In genomic region chr7:121737511-121738415, GRCm38 (mm10) we compare ENCODE assay signal across 11 mouse cellular contexts. TPM values are rescaled to one million over a fixed set of nuclear protein-coding genes. Genes with fewer than 3 reads are reported as not detected.
DNase-seq lines count a peak whose midpoint lies in the region; ATAC-seq and TF ChIP-seq lines count a peak whose summit lies in the region.
"Had no signal": no experiment of that assay in that cellular context is flagged by ENCODE, and none has a peak within 500 bp of the region (broad histone marks: within the 10 kb centered on the region; RNA-seq: fewer than 3 reads in every experiment).

No protein-coding gene starts in this region.

- TF ChIP-seq CTCF in brain, embryonic 14.5 days (IDR thresholded peaks at IDR 0.05; ENCODE audit: borderline replicate concordance, extremely low read depth, insufficient read depth, insufficient read length): no peak

- no peak overlapping the region for H3K9ac ChIP-seq in kidney, embryonic 15.5 days
- H3K9ac ChIP-seq: hindbrain, embryonic 12.5 days; midbrain, embryonic 12.5 days; neural tube, embryonic 13.5 days had no signal

- WGBS in kidney, embryonic 15.5 days: 64% methylated on average over 29 of the region's 29 CpGs
- 71% methylated on average over 29 of the region's 29 CpGs for WGBS in hindbrain, embryonic 10.5 days

- ATAC-seq in kidney, embryonic 15.5 days (replicated peaks; ENCODE audit: low FRiP score): no peak

- H3K27ac ChIP-seq in kidney, embryonic 15.5 days: no peak overlapping the region
- no peak overlapping the region for H3K27ac ChIP-seq in hindbrain, embryonic 10.5 days
- H3K27ac ChIP-seq: hindbrain, embryonic 12.5 days; midbrain, embryonic 12.5 days; neural tube, embryonic 13.5 days had no signal

- H3K36me3 ChIP-seq in kidney, embryonic 15.5 days: no peaks in the 10 kb centered on the region
- H3K36me3 ChIP-seq in hindbrain, embryonic 10.5 days: no peaks in the 10 kb centered on the region
- H3K36me3 ChIP-seq: hindbrain, embryonic 12.5 days; midbrain, embryonic 12.5 days; neural tube, embryonic 13.5 days had no signal

- H3K9me3 ChIP-seq in kidney, embryonic 15.5 days (replicated peaks): no peaks in the 10 kb centered on the region
- no peaks in the 10 kb centered on the region for H3K9me3 ChIP-seq in hindbrain, embryonic 10.5 days
- H3K9me3 ChIP-seq: hindbrain, embryonic 12.5 days; midbrain, embryonic 12.5 days; neural tube, embryonic 13.5 days had no signal

- 0 out of 2 replicates have a peak overlapping the region, but pooled peaks have one; percentile 19 for H3K4me3 ChIP-seq in kidney, embryonic 15.5 days (replicated peaks)
- H3K4me3 ChIP-seq in hindbrain, embryonic 10.5 days: no peak overlapping the region
- H3K4me3 ChIP-seq: hindbrain, embryonic 12.5 days; midbrain, embryonic 12.5 days; neural tube, embryonic 13.5 days had no signal

- peak overlapping the region; percentile 27 for H3K4me2 ChIP-seq in kidney, embryonic 15.5 days
- H3K4me2 ChIP-seq: hindbrain, embryonic 12.5 days; midbrain, embryonic 12.5 days; neural tube, embryonic 13.5 days had no signal

- TF ChIP-seq POLR2A in brain, embryonic 14.5 days (IDR thresholded peaks at IDR 0.05; ENCODE audit: borderline replicate concordance, extremely low read depth, insufficient read depth, insufficient read length, poor library complexity, severe bottlenecking): no peak

- peaks cover 8% of the 10 kb centered on the region; the same call in 1 of the 2 replicates for H3K4me1 ChIP-seq in kidney, embryonic 15.5 days
- peaks cover 10% of the 10 kb centered on the region for H3K4me1 ChIP-seq in hindbrain, embryonic 10.5 days (replicated peaks)

- peaks cover 44% of the 10 kb centered on the region for H3K27me3 ChIP-seq in kidney, embryonic 15.5 days
- H3K27me3 ChIP-seq in hindbrain, embryonic 10.5 days (ENCODE audit: insufficient read depth, poor library complexity, severe bottlenecking): peaks cover 35% of the 10 kb centered on the region

- no peak for DNase-seq in kidney, postnatal 36 days
- DNase-seq in brain, embryonic 14.5 days (ENCODE audit: low read depth): peak; percentile 5
- peak; percentile 6 to 22 for DNase-seq in cerebellum, postnatal 36 days
- DNase-seq in lung, postnatal 4 days: peak; percentile 18 to 44
- no peak for DNase-seq in adipocyte (ENCODE audit: low spot score)
- DNase-seq in hindbrain, embryonic 10.5 days (ENCODE audit: low spot score): no peak
- DNase-seq: gastrocnemius, postnatal 36 days had no signal

RNA-seq across cellular contexts. Expression of gene Scnn1g, which starts 3.5 kb away (rescaled TPM):
- polyA plus RNA-seq in kidney, embryonic 15.5 days (2015; fragmentation: Nextera tagmentation; extraction: Ambion mirVana): 22.0 and 23.0 TPM in 2 replicates
- polyA plus RNA-seq in brain, embryonic 14.5 days (2012; rRNA removed): 0.04 TPM in 1 of 2 replicates, not detected in the other
- 0.08 and 0.10 TPM in 2 replicates for polyA plus RNA-seq in hindbrain, embryonic 10.5 days (2016; fragmentation: Nextera tagmentation; extraction: Ambion mirVana)
- polyA plus RNA-seq: midbrain, embryonic 12.5 days; neural tube, embryonic 13.5 days had no signal

RNA-seq across cellular contexts. Expression of gene Usp31, which starts 30.7 kb away (rescaled TPM):
- 1.9 and 2.0 TPM in 2 replicates for polyA plus RNA-seq in kidney, embryonic 15.5 days (2015; fragmentation: Nextera tagmentation; extraction: Ambion mirVana)
- polyA plus RNA-seq in brain, embryonic 14.5 days (2012; rRNA removed): 10.1 and 13.2 TPM in 2 replicates
- 2.1 and 3.1 TPM in 2 replicates for polyA plus RNA-seq in hindbrain, embryonic 10.5 days (2016; fragmentation: Nextera tagmentation; extraction: Ambion mirVana)

Comparison
In these comparisons a context has a peak if more than half of its experiments do, and no peak if none do; other contexts are left out.
1. DNase-seq: peak in brain, embryonic 14.5 days (single experiment), cerebellum, postnatal 36 days (2 of 2) and lung, postnatal 4 days (2 of 2); none in kidney, postnatal 36 days (0 of 2), adipocyte (single experiment) and hindbrain, embryonic 10.5 days (single experiment).
2. RNA of gene Scnn1g, which starts 3.5 kb away (polyA plus RNA-seq): 22.0 to 23.0 TPM in kidney, embryonic 15.5 days; 0.08 to 0.10 TPM in hindbrain, embryonic 10.5 days and 0.04 TPM in brain, embryonic 14.5 days; every median in the first group is over 10 times any median in the second.